Mouse (Mus musculus): ENCODE results near the gene Sema3e. TPM values are rescaled to one million over a fixed set of nuclear protein-coding genes. Genes with fewer than 3 reads are reported as not detected.

Gene Sema3e
- total RNA-seq (2022), result under 1 TPM; 0.16 to 0.34 (median 0.24) TPM

DNA sequence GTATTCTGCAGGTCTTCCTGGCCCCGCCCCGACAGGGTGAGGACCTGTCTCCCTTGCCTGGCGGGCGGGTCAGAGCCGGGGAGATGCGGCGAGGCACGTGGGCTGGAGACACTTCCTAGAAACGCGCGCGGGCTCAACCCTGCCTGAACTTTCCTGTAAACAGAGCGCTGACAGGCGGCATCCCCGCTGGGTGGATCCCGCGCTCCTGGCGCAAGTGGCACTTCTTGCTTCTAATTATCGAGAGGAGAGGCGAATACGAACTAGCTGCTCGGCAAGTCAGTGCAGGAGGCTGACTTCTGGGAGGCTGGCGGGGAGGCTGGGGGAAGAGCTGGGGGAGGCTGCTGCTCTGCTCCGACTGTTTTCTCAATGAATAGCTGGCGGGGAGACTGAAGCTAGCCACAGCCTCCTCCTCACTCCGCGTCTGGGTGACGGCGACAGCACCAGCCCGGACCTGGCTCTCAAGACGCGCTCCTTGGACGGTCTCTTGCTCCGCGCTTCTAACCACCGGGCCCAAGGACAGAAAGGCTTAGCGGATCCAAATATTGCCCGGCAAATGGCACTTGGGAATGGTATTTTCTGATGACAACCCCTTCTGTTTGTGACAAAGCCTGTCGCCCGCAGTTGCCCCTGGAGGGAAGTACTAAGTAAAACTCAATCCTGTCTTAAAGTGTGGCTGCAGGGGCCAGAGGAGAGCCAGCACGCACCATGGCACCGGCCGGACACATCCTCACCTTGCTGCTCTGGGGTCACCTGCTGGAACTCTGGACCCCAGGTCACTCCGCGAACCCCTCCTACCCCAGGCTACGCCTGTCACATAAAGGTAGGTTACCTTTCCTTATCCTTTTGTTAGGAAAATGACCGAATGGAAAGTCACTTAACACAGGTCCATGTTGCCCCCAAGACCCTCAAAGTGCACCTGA lies at the start of gene Sema3e:
TSS of gene Sema3e (plus strand) at position 72 of the 920 bp plus-strand sequence.
- no peak for DNase-seq (ENCODE audit: low spot score in 2 of 2)

DNA sequence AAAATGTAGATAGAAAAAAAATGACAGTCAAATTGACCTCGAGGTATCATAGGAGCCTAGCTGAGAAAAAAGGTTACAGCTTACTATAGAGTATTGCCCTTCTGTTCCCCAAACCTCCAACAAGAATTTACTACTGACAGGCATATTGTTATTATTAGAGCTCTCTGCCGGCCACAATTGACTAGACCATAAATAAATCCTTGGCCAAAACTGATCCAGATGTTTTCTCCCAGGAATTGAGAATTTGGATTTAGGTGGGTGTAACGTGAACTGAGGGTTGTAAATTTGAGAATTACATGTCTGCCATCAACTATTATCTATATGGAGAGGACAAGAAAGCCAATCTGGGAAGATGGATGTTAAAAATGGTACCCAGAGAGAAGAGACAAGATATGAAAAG lies 47.5 kb upstream of the Sema3e start:
- DNase-seq (ENCODE audit: low spot score in 2 of 2), result no peak

DNA sequence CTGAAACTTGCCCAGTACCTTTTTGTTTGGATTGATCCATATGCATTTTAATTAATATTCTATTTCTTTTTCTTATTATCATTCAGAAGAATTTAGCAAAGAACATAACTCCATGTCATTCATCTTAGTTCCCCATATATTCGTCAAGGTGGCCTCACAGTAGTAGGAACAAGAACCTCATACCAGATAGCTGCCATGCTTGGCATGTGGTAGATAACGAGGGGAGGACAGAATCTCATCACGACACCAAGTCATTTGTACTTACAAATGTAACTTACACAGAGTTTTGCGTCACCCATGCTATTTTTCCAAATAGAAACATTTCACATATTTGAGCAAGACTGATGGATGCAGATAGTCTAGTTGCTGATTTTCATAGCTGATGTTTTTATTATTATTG lies 45.9 kb upstream of the Sema3e start:
- DNase-seq (ENCODE audit: low spot score in 2 of 2), result no peak

DNA sequence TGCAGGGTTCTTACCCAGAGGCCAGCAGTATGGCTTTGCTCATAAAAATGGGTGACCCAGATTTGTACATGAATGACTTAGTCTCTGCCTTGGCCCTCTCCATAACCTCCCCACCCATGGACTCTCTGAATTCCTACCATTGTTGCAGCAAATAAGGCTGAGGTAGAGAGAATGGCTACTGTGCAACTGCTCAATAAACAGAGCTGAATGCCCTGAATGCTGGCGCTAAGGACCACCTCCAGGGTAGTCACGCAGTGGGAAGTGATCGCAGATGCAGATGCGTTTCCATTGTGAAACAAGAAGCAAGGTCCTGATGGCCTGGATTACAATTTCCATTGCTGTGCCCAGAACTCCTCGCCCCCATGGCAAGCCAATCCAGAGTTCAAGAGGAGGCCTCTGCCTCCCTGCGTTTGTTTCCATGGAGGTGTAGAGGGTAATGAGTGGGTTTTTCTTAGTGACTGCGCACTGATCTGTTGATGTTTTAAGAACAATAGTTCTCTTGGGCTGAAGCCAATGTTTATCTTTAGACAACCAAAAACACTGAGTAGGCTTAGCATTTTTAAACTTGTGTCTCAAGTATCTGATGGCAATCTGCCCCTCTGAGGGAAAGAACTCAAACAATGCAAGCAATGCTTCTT lies 42.5 kb upstream of the Sema3e start:
- no peak for DNase-seq (ENCODE audit: low spot score in 2 of 2)

DNA sequence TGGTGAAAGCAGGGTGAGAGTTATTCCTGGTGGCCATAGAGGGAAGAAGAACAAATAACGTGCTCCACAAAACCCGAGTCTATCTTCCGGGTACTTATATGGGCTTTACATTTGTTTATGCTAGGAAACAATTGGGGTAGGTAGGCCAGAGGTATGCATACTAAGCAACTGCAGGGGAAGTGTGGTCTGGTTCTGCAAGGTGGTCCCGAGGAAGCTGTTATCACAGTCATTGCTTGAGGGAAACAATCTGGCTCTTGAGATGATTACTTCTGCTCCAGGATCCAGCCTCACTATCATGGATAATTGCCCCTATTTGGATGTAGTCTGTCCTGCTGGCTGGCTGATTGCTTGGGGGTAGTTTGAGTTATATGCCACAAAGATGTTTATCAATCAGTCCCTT lies 41.5 kb upstream of the Sema3e start:
- no peak for DNase-seq (ENCODE audit: low spot score in 2 of 2)

DNA sequence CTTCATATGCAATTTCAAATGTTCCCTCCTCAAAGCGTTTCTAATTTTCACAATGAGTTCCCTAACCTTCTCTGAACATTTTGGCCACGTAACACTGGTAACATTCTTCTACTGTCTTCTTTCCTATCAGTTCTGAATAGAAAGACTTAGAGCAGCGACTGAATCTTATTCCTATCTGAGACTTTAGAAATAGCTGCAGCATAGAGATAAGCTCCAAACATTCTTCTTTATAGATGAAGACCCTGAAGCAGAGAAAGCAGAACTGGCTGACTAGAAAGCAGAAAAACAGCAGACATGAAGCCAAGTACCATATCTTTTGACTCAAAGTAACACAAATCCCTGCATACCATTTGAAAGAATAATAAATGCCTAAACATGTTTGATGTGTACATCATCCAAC lies 39.4 kb upstream of the Sema3e start:
- DNase-seq (ENCODE audit: low spot score in 2 of 2), result no peak

DNA sequence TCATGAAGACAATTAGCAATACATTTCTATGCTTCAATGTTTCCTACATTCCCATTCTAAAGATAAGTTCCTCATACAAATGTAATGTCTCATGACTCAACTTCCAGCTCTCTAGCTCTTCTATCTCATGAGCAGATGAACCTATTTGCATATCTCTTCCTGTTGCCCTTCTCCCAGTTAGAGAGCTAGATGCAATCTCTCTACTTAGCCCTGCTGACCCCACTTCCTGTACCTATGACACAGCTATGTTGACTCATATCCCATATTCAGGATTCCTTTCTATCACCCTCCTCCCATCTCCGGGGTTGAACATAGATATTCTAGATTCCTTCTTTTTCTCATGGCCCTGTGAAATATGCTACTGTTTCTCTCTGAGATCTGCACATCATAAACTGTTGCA lies 38.0 kb upstream of the Sema3e start:
- no peak for DNase-seq (ENCODE audit: low spot score in 2 of 2)

DNA sequence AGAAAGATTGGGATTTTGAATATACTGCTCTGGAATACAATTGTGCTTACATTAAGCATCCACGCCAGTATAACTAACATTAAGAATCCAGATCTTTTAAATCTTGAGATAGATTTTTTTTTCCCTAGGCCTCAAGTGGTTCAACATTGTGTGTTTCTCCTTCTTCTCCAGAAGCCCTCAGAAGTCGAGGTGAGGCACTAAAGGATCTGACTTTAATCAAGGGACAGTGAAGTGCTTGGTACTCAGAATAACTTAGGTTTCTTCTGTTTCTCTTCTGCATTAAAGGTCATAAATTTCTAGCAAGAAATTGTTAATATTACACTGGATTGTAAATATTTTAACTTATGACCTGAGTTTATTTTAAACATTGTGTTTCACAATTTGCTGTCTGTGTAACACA lies 37.1 kb upstream of the Sema3e start:
- DNase-seq (ENCODE audit: low spot score in 2 of 2), result no peak

DNA sequence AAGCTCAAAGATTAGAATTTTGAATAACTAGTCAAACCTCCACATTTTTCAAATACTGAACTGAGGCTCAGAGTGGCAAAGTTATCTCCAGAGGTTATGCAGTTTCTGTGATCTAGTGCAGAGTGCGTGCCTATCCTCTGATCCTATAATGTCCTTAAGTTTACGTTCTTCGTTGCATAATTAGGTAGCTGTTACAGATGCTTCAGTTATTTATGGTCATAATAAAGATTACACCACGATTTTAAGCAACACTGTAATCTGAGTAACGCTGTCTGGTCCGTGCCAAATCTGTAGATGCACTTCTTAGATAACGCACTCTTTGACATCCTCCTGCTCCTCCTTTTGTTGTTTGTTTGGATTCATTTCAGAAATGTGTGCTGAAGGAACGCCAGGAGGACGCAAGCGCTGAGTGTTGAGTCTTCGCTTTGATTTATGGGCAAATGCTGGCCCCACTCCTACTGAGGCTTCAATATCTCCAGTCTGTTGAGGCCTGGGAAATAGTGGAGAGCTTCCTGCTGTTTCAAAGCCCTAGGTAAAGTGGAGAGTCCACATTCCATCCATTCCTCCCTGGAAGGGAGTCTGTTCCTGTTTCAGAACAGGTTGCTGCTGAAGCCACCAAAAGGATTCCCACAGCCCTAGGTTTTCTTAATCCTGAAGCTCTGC lies 32.2 kb upstream of the Sema3e start:
- no peak for DNase-seq (ENCODE audit: low spot score in 2 of 2)

DNA sequence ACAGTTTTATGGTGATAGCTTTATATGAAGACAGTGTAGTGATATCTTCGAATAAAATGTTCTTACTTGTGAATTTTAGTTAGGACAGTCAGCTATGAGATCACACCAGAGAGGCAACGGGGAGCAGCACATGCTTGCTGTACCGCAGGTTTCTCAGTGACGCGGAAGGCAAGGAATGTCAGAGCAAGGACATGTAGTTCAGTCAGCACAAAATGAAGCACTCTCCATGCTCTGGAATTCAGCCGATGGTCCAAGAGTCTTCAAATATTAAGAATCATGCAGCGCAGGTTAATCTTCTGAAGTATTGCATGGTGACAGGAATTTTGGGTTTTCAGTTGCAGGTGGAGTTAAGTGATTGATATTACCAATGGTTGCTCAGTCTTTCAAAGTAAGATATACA lies 3.3 kb downstream of the Sema3e start:
- no peak for DNase-seq (ENCODE audit: low spot score in 2 of 2)

DNA sequence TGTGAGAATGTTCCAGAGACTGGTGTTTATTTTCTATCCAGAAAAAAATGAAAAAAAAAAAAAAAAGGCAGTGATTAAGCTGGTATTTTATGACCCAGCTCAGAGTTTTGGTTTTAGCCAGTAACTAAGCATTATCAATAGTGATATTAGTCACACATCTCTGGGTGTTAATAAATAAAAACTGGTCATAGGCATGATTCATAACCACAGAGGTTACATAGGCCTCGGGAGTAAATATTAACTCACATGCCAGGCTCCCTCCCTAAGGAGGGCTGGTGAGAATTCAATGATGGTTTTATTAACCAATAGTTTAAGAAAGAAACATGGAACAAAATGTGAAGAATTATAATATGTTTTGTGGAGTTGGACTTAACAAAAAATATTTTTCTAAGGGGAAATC lies 5.7 kb downstream of the Sema3e start:
- DNase-seq (ENCODE audit: low spot score in 2 of 2), result no peak

DNA sequence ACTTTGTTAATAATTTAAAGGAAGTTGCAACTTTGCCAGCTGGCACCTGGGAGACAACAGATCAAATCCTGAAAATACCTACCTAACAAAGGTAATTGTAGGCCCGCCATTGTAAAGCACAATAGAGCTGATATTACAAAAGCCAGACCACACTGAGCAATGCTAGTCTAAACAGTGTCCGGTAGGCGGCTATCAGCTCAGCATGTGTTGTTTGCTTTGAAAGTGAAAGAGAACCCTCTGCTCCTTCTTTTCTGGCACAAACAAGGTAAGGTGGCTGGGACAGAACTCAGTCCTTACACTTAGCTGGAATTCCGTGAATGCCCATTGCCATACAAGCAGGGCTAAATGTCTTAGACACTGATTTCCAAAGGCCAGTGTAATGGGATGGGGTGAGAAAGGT lies 7.0 kb downstream of the Sema3e start:
- no peak for DNase-seq (ENCODE audit: low spot score in 2 of 2)

DNA sequence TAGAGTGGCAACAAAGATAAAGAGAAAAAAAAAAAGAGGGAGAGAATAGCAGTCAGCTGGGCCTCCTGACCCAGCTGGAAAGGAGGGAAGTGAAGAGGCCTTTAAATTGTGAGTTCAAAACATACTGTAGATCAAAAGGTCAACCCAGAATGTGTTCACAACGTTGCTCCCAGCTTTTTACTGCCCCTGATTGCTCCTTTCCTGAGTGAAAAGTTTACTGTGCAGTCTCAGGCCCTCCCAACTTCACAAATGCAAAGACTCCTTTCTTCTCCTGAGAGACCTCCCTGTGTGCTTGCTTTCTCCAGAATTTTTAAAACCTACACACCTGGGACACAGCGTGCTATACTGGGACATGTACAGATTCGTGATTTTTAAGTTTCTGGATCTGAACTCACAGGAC lies 8.2 kb downstream of the Sema3e start:
- no peak for DNase-seq (ENCODE audit: low spot score in 2 of 2)

DNA sequence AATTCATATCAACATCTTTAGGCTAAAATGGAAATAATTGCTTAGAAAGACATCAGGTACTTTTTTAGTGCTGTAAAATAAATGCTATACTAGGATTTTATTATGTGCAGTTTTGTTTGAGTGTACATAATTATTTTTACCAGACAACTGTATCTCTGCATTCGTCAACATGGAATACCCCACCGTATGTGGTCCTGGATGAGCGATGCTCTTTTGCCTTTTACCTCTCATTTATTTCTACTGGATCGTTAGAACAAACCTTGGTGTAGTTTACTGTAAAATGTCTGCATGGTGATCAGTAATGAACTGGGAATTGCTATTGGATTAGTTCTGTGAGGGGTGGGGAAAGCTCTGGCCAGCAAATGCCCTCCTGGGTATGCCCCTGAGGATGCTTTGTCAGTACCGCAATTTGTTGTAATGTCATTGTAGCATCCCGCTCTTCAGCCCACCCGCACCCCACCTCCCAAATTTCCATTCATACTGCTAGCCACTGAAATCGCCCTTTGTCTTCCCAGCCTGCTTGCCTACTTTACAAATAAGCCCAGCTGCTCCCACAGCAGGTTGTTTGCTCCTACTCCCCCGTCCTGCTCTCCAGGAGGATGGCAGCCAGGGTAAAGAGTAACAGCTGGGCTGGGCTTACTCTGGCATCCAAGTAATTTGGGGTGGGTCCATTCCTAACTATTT lies 13.9 kb downstream of the Sema3e start:
- DNase-seq (ENCODE audit: low spot score in 2 of 2), result no peak

DNA sequence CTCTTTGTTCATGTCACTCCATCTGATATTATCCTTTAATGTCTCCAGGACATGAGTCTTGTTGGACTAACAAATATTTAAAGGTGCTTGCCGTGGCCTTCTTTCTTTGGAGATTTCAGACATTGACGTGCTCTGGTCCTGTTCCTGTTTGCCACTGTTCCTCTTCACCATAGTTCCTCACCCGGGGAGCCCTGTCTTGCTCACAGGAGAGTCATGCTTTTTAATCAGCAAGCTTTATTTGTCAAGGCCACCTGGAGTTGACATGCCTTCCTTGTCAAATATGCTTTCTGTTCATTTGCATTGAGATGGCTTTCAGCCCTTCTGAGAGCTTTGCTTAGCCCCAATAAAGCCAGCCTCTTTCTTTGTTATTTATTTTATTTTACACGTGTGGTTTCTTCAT lies 15.1 kb downstream of the Sema3e start:
- DNase-seq (ENCODE audit: low spot score in 2 of 2), result no peak

DNA sequence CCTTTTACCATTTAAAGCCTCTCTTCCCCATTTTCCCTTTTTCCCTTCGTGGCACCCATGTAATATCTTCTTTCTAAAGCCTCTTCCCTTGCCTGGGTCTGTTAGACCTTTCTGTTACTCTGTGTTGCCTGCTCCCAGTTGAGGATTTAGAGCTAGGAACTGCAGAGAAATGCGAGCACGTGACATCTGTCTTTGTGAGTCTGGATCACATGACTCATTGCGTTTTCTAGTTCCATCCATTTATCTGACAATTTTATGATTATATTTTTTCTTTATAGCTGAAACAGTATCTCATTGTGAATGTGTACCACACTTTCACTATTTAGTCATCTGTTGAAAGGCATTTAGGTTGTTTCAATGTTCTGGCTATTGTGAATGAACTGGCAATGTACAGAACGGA lies 18.0 kb downstream of the Sema3e start:
- DNase-seq (ENCODE audit: low spot score in 2 of 2), result no peak

DNA sequence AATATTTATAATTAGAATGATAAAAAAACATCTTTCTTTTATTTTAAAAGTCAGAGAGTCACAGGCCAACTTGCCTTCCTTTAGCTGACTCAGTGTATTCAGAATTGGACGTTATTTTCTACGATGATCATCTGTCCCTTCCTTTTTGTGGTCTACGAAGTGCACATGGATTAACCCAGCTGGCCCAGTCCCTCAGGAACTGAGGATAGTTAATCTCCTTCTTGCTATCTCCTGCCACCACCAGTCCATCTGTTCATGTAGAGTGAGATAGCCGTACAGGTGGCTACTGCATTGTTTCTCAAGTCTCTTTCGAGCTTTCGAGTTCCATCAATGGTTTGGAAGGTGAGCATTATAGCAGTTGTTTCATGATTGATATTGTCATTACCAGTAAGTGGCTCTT lies 18.9 kb downstream of the Sema3e start:
- DNase-seq (ENCODE audit: low spot score in 2 of 2), result no peak

DNA sequence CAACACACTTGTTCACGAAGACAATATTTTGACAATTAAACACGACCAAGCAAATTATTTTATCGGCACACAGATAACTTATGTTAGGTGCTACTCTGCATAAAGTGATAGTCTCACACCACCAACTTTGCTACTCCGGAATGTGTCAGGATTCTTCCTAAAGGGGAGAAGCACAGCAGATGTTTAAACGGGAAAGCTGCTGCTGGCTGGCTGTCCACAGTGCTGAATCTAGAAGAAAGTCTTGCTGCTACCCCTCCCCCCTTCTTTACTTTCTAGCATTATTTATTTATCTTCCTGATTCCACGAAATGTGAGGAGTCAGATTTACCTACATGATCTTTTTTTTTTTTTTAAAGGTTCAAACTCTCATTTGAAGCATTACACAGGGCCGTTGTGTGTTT lies 23.6 kb downstream of the Sema3e start:
- DNase-seq (ENCODE audit: low spot score in 2 of 2), result no peak

DNA sequence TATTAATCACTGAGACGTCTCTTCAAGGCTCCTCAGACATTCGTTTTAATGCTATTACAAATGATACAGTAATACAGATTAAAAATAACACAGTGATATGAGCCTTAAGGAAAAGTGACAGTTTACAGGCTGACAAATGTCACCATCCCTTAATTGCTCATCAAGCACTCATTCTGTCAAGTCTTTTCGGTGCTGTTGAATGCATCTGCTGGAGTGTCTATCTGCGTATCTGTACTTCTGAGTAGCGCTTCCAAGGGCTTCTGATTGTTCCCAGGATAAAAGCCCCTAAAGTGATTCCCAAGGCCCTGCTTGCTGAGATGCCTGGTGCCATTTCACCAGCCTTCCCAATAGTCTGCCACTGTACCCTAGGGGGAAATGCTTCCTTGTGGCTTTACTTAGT lies 29.4 kb downstream of the Sema3e start:
- no peak for DNase-seq (ENCODE audit: low spot score in 2 of 2)

DNA sequence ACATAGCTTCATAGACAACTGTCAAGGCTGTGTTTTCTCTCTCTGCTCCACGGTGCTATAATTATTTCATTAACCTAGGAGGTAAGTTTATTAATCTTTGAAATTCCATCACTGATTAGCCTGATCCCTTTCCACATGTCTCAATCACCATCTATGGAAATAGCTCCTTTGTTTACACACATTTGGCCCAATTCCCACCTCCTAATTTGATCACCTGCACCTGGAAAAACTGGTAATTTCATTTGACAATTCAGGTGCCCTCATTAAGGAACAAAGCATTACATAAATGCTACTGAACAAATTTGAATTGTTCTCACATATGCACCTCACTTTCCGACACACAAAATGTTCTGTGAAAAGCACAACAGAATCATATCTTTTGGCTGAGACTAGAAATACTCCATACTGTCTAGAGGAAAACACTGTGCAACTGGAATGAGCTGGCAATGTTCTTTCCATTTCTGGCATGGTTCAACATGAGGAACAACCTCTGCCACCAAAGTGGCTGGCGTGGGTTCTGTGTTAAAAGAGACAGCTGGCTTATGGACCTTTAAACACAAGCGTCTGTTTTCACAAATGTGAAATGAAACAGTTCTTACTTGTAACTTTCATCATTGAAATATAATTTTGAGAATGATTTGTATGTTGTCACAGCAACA lies 34.9 kb downstream of the Sema3e start:
- no peak for DNase-seq (ENCODE audit: low spot score in 2 of 2)

DNA sequence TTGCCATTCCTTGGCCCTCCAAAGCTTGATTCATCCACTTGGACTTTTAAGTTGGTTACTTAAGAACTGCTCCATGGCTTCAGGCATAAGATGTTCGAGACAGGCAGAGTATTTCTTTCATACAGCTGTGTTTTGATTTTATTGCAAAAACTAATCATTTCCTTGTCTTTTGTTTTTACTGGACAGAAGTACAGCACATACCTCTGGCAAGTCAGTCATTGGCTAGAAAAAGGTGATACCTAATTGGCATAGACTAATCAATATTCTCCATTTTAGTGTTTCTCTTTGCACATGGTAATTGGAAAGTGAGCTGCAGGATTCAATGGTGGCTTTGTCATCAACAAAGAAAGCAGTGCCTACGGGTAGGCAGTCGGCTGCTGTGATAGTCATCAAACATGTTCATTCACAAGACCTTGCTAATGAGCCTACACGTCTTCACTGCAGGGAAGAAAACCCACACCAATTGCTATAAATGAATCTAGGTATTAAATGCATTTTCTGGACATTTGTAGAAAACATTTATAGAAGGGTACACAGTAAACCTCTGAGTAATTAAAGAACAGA lies 37.9 kb downstream of the Sema3e start:
- no peak for DNase-seq (ENCODE audit: low spot score in 2 of 2)

Measured in gastrocnemius, adult 8-10 months (tissue).